Mouse (Mus musculus): Measurements from ENCODE around the gene Syde2.

DNA sequence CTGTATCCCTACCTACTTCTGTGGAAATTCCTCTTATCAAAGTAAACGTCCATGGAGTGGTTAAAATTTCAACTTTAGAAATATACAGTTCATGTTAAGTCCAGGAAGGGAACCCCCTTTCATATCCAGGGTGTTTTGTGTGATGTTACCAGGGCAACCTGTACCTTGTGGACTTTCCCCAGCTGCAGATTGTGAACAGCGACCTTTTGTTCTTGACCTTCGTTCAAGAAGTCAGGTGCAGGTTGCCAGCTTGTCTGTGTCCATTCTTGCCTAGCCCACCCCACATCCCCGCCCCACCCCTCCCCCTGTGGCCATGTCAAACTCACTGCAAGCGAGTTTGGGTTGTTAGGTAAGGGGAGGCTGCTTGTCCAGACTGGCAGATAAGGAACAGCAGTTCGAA is 39.4 kb downstream of the Syde2 start:
- no peak for TF ChIP-seq CTCF (conservative IDR thresholded peaks at IDR 0.05; ENCODE audit: low read length)
- TF ChIP-seq NANOG (IDR thresholded peaks at IDR 0.05; ENCODE audit: borderline replicate concordance, low read length) = no peak
